Mouse (Mus musculus): ENCODE data around the gene Chchd3.

DNA sequence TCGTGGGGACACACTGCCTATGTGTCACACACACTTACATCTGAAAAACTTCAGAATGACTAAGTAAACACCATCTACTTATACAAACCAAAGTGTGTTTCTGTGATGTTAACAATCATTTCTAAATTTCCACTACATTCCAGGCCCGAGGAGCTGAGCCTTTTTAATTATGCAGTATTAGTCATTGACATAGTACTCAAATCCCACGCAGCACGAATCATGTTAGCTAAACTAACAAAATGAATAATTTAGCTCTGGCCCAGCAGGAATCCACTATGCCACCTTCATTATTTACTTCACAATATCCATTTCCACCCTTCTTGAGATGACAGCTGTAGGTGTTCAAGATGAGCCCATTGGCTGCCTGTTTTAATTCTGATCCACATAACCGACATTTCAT, 76.2 kb downstream of the Chchd3 start:
- TF ChIP-seq CTCF (IDR thresholded peaks at IDR 0.05; ENCODE audit: control insufficient read depth, insufficient read depth, low read length) (no peak), POLR2A (IDR thresholded peaks at IDR 0.05; ENCODE audit: borderline replicate concordance, control insufficient read depth, low read depth, low read length) (no peak)
